Mouse (Mus musculus) C2C12 (cell line): ENCODE data around the gene Chl1.

Source experiments
- CTCF ChIP-seq: IDR thresholded peaks from one replicate; pipeline ENCODE4 v1.5.1; 2011; ENCODE audit not compliant: control insufficient read depth, insufficient read depth, insufficient read length
- MAX ChIP-seq: IDR thresholded peaks from one replicate; pipeline ENCODE4 v1.6.1; 2011; ENCODE audit warnings: mild to moderate bottlenecking, control low read depth
- MYOG ChIP-seq: IDR thresholded peaks from one replicate; pipeline ENCODE4 v1.6.1; 2011; ENCODE audit not compliant: control insufficient read depth, insufficient read length; ENCODE audit errors: extremely low read depth
- USF1 ChIP-seq: IDR thresholded peaks from one replicate; pipeline ENCODE4 v1.6.1; 2011; ENCODE audit warnings: low read depth, mild to moderate bottlenecking, control low read depth, moderate library complexity

DNA sequence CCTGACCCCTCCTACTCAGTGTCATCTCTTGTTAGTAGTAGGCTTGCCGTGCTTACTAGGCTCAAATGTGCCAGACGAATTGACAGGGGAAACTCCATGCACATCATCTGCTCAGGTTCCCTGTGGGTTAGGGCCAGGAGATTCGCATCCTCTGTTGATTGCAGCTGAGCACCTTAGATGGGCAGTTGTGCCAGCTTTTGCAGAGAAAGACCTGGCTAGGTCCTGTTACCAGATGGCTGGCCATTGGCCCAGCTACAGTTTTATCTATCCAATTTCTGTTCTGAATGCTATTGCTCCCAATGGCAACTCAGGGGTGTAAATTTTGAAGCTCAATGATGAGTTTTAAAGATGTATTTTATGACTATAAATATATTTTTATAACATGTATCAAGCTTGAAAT, 256.4 kb downstream of the Chl1 start:
- no peak for TF ChIP-seq CTCF
- no peak for TF ChIP-seq MYOG
- TF ChIP-seq USF1, result no peak
- no peak for TF ChIP-seq MAX
